Mouse (Mus musculus) common myeloid progenitor, adult 5-6 weeks (primary cell): Measurements from ENCODE around the gene Arhgap24. TPM values are rescaled to one million over a fixed set of nuclear protein-coding genes. Genes with fewer than 3 reads are reported as not detected.

Source experiments
- ATAC-seq: replicated peaks from 2 replicates; pipeline ENCODE4 v1.8.0; 2016; ENCODE audit warnings: low read depth, mild to moderate bottlenecking, moderate TSS enrichment, inconsistent platforms; ENCODE audit not compliant: poor library complexity, severe bottlenecking
- total RNA-seq: library from RNA; stranded (forward); fragments of 200-1000, 187-1606 nt; gene quantifications from 2 replicates; pipeline ENCODE4 v1.2.3, GENCODE M21; 2017

Arhgap24 gene
- total RNA-seq, 1 experiment from 2014 or later = 0.91 TPM

GRCm38 (mm10) chr5:102568764-102569163, 87.6 kb downstream of the Arhgap24 start:
- no peak for ATAC-seq

- 0 out of 2 replicates have a peak, but pooled peaks have one; percentile 50 for ATAC-seq
Observed at GRCm38 (mm10) chr5:102571445-102571844, 90.3 kb downstream of the Arhgap24 start.

- ATAC-seq = no peak
Observed at GRCm38 (mm10) chr5:102576750-102577149, 95.6 kb downstream of the Arhgap24 start.

- ATAC-seq = no peak
Observed at GRCm38 (mm10) chr5:102577729-102578128, 96.5 kb downstream of the Arhgap24 start.

- no peak for ATAC-seq
Observed at GRCm38 (mm10) chr5:102578431-102578830, 97.2 kb downstream of the Arhgap24 start.

- no peak for ATAC-seq
Observed at GRCm38 (mm10) chr5:102582864-102583410, 101.7 kb downstream of the Arhgap24 start.

- ATAC-seq = no peak
Observed at GRCm38 (mm10) chr5:102591422-102591821, 110.2 kb downstream of the Arhgap24 start.

GRCm38 (mm10) chr5:102593058-102593457, 111.9 kb downstream of the Arhgap24 start:
- ATAC-seq = no peak

GRCm38 (mm10) chr5:102599102-102599501, 117.9 kb downstream of the Arhgap24 start:
- no peak for ATAC-seq

- no peak for ATAC-seq
Observed at GRCm38 (mm10) chr5:102613571-102613970, 132.4 kb downstream of the Arhgap24 start.

- ATAC-seq = no peak
Observed at GRCm38 (mm10) chr5:102614081-102614480, 132.9 kb downstream of the Arhgap24 start.

GRCm38 (mm10) chr5:102615249-102615648, 134.1 kb downstream of the Arhgap24 start:
- no peak for ATAC-seq

GRCm38 (mm10) chr5:102621036-102621435, 139.8 kb downstream of the Arhgap24 start:
- no peak for ATAC-seq

GRCm38 (mm10) chr5:102623807-102624435, 142.7 kb downstream of the Arhgap24 start:
- no peak for ATAC-seq

GRCm38 (mm10) chr5:102626671-102627070, 145.5 kb downstream of the Arhgap24 start:
- ATAC-seq = no peak

GRCm38 (mm10) chr5:102629362-102629771, 148.2 kb downstream of the Arhgap24 start:
- no peak for ATAC-seq

GRCm38 (mm10) chr5:102635591-102635990, 154.4 kb downstream of the Arhgap24 start:
- ATAC-seq = no peak

- peak; percentile 86 for ATAC-seq
Observed at GRCm38 (mm10) chr5:102639782-102640559, 158.8 kb downstream of the Arhgap24 start.

- ATAC-seq = no peak
Observed at GRCm38 (mm10) chr5:102643364-102643763, 162.2 kb downstream of the Arhgap24 start.

- ATAC-seq = peak; percentile 60
Observed at GRCm38 (mm10) chr5:102643820-102644219, 162.6 kb downstream of the Arhgap24 start.

GRCm38 (mm10) chr5:102659061-102659460, 177.9 kb downstream of the Arhgap24 start:
- ATAC-seq = no peak
